Mouse (Mus musculus) layer of hippocampus, adult 11-12 months (tissue): ENCODE measurements at regions not wholly inside any gene's neighbourhood (a gene's known extent, or its start where the extent isn't known, plus 50 kb on each side); places are given as distances from the start of the nearest gene placed in this dataset.

Experiments
- DNase-seq: peaks from one replicate; pipeline ENCODE4 v3.0.0; 2022; ENCODE audit warnings: low spot score

GRCm38 (mm10) chr10:44826271-44826670 is 240.7 kb upstream of the Prep start:
- DNase-seq = no peak

- DNase-seq = no peak
Observed at GRCm38 (mm10) chr10:44821666-44822065, 245.3 kb upstream of the Prep start.

- DNase-seq = no peak
Observed at GRCm38 (mm10) chr10:44820379-44820778, 246.6 kb upstream of the Prep start.

- DNase-seq = no peak
Observed at GRCm38 (mm10) chr10:44819361-44819760, 247.6 kb upstream of the Prep start.

- DNase-seq = no peak
Observed at GRCm38 (mm10) chr10:44818615-44819014, 248.4 kb upstream of the Prep start.

- DNase-seq = no peak
Observed at GRCm38 (mm10) chr10:44796205-44796604, 267.9 kb upstream of the Prdm1 start.

- no peak for DNase-seq
Observed at GRCm38 (mm10) chr10:44785386-44785785, 257.1 kb upstream of the Prdm1 start.

- no peak for DNase-seq
Observed at GRCm38 (mm10) chr10:44780381-44780958, 252.2 kb upstream of the Prdm1 start.

- no peak for DNase-seq
Observed at GRCm38 (mm10) chr10:44779568-44780207, 251.4 kb upstream of the Prdm1 start.

DNA sequence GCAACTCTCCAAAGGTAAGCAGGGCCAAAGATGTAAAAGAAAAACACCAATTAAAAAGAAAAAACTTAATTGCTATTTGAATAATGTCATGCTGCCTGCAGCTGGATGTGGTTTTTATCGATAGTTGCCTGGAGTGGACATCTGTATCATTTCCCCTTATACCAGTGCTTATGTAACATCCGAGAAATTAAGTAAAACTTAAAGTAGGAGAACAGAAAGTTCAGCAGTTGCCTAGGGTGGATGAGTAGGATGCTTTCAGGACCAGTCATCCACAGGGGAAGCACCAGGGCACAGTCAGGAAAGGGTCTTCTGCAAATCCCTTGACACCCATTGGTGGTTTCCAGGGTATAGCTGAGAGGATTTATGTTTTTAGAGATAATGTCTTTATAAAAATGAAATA is 248.9 kb upstream of the Prdm1 start:
- DNase-seq = no peak

GRCm38 (mm10) chr10:44776175-44776574 is 247.9 kb upstream of the Prdm1 start:
- DNase-seq = no peak

GRCm38 (mm10) chr10:44765527-44765926 is 237.2 kb upstream of the Prdm1 start:
- DNase-seq = no peak

GRCm38 (mm10) chr10:44763102-44763501 is 234.8 kb upstream of the Prdm1 start:
- DNase-seq = no peak

GRCm38 (mm10) chr10:44762068-44762467 is 233.8 kb upstream of the Prdm1 start:
- no peak for DNase-seq

- DNase-seq = no peak
Observed at GRCm38 (mm10) chr10:44761324-44761723, 233.0 kb upstream of the Prdm1 start.

DNA sequence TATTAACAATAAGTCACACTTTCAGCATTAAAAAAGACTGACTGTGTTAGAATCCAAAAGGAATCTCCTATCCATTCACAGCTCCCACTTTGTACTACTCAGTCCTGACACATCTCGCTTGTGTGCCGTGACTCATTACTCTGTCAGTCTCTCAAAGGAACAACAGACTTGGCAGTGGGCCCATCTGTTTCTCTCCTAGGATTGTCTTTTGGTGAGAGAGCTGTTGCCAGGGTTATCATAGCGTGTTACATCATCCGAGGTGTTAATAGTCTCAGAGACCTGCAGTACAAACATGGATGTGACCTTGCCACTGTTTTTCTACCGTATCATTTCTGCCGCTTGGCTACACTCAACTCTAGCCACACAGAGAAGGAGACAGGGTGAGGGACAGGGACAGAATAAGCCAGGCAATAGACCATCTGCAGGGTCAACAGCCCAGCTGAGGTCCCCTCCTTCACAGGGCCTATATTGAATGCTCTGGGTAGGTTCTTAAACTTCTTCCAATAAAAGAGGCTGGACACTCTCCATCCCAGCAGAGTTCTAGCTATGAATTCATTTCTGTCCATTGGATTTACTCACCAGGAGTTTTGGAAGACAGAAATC is 227.2 kb upstream of the Prdm1 start:
- DNase-seq = peak; percentile 20

- DNase-seq = no peak
Observed at GRCm38 (mm10) chr10:44754930-44755329, 226.6 kb upstream of the Prdm1 start.

DNA sequence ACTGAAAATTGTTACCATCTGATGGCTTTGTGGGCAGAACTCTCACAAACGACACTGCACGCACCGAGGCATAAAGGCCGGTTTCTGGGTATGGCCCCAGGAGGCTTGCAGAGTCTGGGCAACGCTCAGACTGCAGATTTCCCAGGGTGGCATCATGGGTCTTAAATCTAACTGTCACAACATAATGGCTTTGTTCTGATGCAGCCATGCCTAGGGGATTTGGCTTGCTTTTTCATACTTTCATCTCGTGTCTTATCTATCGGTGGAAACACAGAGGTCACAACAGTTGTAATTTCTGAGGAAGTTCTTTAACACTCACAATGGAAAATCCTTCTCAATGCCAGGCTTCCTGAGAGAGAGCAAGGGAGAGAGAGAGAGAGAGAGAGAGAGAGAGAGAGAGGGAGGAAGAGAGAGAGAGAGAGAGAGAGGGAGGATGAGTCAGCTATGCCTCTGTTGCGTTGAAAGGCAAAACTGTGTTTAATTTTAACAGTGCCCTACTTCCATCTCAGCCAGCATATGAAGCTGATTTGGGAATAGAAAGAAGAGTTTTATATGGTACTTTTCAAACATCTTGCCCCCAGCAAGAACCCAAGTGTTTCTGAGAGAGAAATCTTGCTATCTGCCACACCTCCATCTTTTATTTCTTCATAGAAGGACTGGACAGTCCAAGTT is 224.6 kb upstream of the Prdm1 start:
- DNase-seq = no peak

DNA sequence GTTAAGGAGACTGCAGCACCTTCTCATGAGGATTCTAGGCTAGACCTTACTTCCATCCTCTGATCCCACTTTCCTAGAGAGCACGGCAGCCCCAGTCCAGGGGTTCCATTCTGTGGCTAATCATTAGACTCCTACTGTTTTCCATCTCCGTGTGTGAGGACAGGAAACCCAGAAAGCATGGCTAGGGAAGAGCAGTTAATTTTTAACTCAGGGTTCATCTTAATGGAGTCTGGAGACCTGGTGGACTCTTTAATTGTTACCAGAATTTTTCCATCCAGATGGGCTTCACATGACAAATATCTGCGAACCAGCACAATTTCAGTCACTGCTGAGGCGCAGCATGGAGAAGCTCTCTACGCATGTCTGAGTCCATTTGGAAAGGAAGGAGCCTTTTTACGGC is 222.8 kb upstream of the Prdm1 start:
- DNase-seq = no peak

- no peak for DNase-seq
Observed at GRCm38 (mm10) chr10:44749206-44749605, 220.9 kb upstream of the Prdm1 start.

DNA sequence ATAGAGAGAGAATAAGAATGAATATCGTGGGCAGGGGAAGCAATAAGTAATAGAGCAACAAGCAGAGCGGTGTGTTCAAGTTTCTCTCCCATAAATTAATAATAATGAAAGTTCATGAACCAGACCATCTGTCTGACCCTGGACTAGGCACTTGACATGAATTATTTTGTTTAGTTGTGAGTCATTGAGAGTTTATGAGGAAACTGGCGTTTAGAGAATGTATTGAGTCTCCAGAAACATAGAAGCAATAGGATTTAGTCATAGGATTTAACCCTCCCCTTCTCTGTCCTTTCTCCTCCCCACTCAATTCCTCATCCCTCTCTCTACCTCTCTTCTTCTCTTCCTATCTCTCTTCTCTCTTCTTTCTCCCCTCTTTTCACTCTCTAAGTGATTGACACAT is 219.1 kb upstream of the Prdm1 start:
- DNase-seq = no peak

DNA sequence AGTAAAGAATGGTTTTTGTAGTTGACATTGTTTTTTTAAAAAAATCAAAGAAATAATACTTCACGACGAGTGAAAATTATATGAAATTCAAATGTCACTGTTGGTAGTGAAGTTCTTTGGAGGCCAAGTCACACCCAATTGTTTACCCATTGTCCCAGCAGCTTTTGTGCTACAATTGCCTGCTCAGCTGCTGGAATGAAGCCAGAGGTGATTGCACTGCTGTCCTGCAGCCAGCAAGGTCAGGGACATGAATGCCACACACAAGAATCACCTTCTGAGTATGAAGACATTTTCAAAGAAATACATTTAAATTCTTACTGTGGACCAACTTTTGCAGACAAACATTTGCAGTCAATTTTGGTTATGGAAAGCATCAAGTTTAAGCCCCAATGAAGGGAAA is 215.9 kb upstream of the Prdm1 start:
- DNase-seq = no peak

GRCm38 (mm10) chr10:44733641-44734040 is 205.3 kb upstream of the Prdm1 start:
- DNase-seq = no peak
